Mouse (Mus musculus) frontal cortex, postnatal 25 days (tissue): ENCODE measurements at regions not wholly inside any gene's neighbourhood (a gene's known extent, or its start where the extent isn't known, plus 50 kb on each side); places are given as distances from the start of the nearest gene placed in this dataset.

Experiments used
- DNase-seq, 2 experiments: peaks; one replicate each; pipeline ENCODE4 v3.0.0; 2022; ENCODE audit warnings: low spot score in 2 of 2

GRCm38 (mm10) chr3:41476516-41476915 lies 79.0 kb upstream of the Jade1 start:
- no peak for DNase-seq

DNA sequence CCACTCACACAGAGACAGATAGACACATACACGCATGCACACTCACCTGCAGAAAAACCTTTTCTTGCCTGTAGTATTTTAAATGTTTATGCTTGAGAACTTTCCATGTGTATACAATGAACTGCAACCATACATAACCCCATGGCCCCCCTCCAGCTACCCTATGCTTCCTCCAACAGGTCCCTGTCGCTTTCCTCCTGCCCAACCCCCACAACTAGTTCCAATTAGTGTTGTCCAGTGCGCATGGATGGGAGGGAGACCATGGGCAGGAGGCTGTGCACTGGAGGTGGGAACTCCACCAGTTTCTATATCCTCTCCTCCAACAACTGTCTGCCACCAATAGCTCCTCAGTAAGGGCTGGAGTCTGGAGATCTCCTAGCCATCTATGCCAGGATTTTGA lies 82.9 kb upstream of the Jade1 start:
- DNase-seq: no peak

GRCm38 (mm10) chr3:41469106-41469505 lies 86.4 kb upstream of the Jade1 start:
- DNase-seq: no peak

DNA sequence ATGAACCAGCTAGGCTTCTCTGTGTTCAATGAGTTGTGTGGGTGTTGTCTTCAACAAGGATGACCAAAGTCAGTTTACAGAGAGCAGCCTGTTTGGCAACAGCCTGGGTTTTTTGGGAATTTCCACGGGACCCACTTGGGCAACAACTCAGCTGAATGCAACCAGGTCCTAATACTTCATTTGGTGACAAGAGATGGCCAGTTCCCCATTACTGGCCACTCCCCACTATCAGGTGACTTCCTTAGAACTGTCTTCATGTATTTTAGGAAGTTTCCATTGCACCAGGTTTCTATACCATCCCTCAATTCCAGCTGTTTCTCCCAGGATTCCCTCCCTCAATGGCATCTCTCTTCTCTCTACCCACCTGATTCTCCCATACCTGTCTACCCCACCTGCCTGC lies 87.7 kb upstream of the Jade1 start:
- no peak for DNase-seq

DNA sequence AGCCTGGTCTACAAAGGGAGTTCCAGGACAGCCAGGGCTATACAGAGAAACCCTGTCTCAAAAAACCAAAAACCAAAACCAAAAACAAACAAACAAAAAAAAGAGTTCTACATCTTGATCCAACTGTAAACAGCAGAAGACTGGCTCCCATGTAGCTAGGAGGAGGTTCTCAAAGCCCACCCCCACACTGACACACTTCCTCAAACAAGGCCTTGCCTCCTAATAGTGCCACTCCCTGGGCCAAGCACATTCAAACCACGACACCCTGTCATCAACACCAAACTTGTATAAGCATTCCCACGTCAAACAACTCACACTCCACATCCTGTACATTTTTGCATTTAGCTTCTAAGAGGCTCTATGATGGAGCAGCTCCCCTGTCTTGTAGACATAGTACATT lies 89.6 kb upstream of the Jade1 start:
- no peak for DNase-seq

GRCm38 (mm10) chr3:41462953-41463644 lies 92.4 kb upstream of the Jade1 start:
- no peak for DNase-seq

GRCm38 (mm10) chr3:41460131-41460530 lies 95.4 kb upstream of the Jade1 start:
- no peak for DNase-seq

DNA sequence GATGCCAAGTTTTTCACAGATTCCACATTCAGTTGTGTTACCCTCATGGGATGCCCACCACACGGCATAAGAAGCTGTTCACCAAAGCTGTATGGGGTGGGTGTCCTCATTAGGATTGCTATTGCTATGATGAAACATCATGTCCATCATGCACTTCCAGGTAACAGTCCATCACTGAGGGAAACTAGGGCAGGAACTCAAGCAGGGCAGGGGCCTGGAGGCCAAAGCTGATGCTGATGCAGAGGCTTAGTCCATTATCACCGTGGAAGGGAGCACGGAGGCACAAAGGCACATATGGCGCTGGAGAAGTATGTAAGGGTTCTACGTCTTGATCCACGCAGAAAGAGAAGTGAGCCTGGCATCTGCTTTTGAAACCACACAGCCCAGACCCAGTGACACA lies 97.4 kb upstream of the Jade1 start:
- DNase-seq: no peak

GRCm38 (mm10) chr3:41453525-41453924 lies 102.0 kb upstream of the Jade1 start:
- DNase-seq: no peak

DNA sequence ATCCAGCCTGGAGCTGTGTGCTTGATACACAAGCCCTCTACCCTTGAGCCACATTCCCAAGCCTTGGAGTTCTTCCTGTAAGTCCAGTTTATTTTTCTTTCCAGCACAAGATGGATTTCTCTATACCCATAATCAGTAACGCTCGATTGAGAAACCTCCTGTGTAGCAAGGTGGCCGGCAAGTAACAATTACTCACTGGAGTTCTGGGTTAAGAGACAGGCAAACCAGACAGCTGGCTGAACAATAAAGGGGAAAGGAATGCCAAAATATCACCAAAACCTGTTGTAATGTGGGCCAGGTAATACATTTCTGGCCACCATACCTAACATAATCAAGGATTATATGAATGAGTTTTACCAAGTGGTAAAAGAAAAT lies 102.8 kb upstream of the Jade1 start:
- no peak for DNase-seq

DNA sequence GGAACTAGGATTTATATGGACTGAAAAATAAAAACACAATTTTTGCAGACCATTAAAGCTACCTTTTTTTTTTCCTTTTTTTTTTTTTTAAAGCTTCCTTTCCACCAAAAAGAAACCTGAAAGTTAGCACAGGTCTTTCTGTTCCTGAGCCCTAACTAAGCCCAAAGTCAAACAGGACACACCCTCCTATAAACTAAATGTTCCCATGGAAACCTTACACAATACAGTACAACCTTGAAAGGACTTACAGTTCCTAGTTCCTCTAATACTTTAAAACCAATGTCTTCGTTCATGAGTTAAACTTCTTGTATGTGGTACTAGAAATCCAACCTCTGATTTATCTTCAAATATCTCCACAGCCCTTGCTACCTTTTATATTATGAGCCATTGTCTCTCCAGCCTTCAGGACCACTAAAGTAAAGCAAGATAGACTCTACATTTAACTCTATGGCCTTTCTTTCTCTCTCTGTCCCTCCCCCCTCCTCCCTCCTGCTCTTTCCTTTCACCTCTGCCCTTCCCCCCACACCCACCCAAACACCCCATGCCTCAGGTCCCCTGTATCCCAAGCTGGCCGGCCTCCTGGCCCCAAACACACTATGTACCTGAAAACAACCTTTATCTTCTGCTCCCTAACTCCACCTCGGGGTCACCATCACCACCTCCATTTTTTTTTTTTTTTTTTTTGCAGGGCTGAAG lies 103.4 kb upstream of the Jade1 start:
- DNase-seq: no peak

- DNase-seq: no peak
Measured at GRCm38 (mm10) chr3:41450696-41451095, 104.8 kb upstream of the Jade1 start.

DNA sequence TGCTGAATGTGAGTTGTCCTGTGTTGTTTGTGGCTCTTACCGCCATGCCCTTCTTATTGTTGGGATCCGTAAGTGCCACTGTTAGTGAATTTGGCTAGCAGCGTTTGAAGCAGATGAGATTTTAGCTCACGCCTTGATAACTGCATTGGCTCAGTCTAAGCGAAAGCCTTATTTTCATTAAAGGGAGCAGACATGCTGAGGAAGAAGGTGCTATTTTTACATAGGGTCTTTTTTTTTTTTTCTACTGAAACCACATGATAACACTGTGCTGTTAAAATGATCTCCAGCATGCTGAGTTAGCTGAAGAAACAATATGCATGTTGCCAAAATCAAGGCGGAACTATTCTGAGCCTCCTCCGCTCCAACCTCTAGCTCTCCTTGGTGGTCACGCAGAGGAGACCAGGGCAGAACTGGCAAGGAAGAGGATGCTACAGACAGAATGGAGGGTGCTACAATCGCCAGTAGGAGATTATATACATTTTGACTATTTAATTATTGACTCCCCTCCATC lies 111.2 kb upstream of the Jade1 start:
- DNase-seq: no peak

DNA sequence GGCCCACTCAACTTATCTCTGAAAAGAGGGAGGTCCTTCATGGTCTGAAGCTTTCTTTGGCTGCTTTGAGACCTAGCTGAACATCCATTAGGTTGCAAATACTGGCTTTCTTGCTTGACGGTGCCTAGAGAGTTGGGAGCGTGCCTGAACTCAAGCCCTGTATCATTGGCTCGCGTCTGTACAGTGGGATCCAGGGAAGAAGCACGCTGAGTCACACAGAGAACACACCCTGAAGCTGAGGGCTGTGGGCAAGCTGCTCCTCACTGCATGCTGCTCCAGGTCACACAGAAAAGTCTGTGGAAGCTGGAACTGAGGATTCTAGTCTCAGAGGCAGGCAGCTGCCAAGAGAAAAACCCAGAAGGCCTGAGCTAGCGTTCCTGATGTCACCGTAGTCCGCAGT lies 119.3 kb upstream of the Jade1 start:
- DNase-seq: no peak

DNA sequence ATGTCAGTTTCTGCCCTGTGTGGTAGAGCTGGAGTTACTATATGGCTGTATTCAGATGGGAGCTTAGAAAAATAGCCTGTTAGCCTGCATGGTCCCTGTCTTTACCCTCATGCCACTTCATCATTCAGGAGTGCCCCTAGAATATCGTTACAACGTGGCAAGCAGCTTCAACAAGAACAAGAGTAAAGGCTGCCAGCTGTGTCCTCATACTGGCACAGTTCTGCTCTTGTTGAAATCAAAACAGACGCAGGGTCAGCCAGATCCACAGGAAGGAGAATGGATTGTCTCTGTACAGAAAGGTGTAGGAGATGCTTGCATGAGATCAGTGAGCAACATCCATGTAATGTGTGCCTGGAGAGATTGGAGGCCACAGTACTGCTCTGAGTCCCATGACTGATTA lies 122.4 kb upstream of the Jade1 start:
- no peak for DNase-seq

GRCm38 (mm10) chr3:41432376-41432775 lies 123.2 kb upstream of the Jade1 start:
- no peak for DNase-seq

- DNase-seq: no peak
Measured at GRCm38 (mm10) chr3:41430191-41430590, 125.3 kb upstream of the Jade1 start.

DNA sequence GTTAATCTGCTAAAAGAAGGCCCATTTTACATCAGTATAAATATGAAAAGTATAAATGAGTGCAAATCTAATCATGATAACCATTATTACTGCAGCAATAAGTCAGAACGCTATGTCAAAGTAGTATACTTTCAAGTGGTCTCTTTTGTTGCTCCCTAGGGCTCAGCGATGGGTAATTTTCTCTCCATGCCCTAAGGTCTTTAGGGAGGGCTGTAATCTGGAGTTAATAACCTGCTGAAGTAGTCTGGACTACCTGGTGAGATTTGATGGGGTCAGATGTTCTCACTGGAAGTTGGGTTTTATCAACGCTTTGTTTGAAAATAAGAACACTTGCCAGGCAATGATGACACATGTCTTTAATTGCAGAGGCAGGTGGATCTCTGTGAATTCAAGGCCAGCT lies 128.6 kb upstream of the Jade1 start:
- no peak for DNase-seq

DNA sequence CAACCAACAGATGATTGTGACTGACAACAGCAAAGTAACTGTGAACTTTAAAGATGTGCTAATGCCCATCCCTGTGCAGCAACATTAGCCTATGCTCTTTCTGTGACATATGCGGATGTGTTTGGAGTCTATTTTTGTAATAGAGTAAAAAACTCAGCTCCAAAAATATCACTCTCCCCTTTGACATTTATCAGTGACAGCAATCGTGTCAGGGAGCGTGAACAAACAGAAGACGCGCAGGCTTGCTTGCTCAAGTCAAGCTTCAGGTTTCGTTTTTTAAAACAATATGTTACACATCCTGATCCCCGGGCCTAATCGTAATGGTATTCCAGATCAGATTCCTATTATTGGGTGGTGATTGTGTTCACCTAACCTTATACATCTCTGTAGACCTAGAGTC lies 129.7 kb upstream of the Jade1 start:
- no peak for DNase-seq

DNA sequence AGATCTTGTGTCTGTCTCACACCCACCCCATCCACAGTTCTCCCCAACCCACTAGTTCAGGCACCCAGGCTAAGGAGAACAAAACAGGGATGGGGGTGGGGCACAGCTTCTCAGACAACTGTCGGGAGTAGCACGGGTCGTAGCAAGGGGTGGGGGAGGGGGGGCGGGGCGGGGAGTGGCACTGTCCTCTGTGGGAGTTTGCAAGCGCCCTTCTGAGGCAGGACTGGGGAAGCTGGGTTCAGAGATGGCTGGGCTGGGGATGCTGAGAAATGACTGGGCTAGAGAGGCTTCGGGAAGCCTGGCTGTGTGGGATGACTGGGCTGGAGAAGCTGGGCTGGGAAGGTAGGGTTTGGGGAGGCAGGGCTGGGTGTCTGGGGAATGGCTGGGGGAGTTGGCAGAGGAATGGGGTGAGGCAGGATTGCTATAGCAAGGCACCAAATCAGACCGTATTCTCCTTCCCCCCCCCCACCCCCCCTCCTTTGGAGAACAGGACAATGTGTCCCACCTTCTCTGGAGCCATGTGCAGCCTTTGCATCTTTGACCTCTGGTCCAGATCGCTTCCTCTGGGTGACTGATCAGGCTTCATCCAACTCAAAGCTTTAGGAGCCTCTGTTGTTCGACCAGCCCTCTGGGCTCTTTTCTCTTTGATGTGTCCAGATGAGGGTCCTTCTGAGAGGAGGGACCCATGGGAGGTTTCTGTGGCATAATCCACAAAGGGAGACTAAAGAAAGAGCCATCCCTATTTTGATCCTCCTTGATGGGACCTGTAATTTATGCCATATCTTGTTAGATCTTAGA lies 131.2 kb upstream of the Jade1 start:
- DNase-seq: no peak

GRCm38 (mm10) chr3:41423630-41424029 lies 131.9 kb upstream of the Jade1 start:
- no peak for DNase-seq
